Mouse (Mus musculus) left cerebral cortex, adult 18-20 months (tissue): ENCODE measurements around the gene Evc. TPM values are rescaled to one million over a fixed set of nuclear protein-coding genes. Genes with fewer than 3 reads are reported as not detected.

ENCODE experiments used
- DNase-seq, 2 experiments: peaks; one replicate each; pipeline ENCODE4 v3.0.0; 2021 to 2022; ENCODE audit warnings: low spot score in 2 of 2, mixed read lengths in 1 of 2
- long read RNA-seq, 2 experiments: library from polyadenylated mRNA; stranded (forward); transcript quantifications; one replicate each; pipeline ENCODE4 v2.0.0; 2021
- total RNA-seq, 2 experiments: library from RNA; stranded (reverse); gene quantifications; 2 replicates each; pipeline ENCODE4 v1.2.3; 2021

The Evc gene
- 10 to 100 TPM in 1 of 2 experiments, 1 to 10 TPM in 1; 9.5 to 10.7 TPM for total RNA-seq
- long read RNA-seq, experiment 1, partial matches to known transcripts, result 2 of 6 reads
- long read RNA-seq, experiment 1, other reads (novel, unspliced or antisense), result 4 of 6 reads
- long read RNA-seq, experiment 2, partial matches to known transcripts, result 2 of 6 reads
- long read RNA-seq, experiment 2, other reads (novel, unspliced or antisense), result 4 of 6 reads

DNA sequence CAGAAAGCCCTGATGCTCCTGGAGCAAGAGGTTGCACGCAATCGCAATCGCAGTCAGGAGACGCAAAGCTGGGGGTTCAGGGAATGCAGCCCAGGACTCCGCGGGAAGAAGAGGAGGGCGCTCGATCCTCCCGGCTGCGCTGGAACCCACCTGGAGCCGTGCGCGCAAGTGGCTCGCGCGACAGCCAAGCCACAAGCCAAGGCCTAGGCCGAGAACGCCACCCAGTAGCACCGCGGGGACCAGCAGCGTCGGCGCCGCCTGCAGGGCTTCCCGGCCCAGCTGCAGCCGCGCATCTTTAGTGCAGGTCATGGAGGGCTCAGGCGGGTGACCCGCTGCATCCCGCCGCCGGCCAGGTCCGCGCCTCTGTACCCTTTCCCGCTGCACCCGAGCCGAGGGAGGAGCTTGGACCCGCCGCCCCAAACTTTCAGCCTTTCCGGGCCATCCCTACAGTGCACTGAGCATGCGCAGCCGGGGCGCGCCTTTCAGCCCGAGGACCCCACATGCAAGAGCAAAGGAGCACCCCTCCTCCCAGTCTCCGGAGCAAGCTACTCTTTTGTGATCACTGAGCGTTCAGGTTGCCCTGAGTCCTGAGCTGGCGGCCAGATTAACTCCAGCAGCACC is at the start of gene Evc:
Gene Evc, minus strand, starts transcription at position 410 of the 621 bp plus-strand sequence.
- peak; percentile 35 to 37 for DNase-seq

DNA sequence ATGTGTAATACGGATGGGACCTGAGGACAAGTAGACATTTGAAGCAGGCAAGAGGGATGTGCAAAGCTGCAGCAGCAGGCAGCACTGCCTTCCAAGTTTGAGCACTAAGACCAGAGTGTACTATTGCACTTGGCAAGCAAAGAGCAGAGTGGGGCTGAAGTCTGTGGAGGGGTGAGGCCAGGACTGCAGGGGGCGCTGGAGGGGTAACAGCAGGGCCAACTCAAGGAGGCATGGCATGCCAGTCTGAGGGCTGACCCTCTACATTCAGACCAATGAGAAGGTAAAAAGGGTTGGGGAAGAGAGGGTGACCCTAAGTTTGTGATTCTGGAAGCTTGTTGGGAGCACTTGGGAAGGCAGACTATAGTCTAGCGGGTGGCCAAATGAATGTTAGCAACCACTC is 46.9 kb upstream of the Evc start:
- no peak for DNase-seq

- no peak for DNase-seq
These were observed 43.9 kb upstream of the Evc start for GRCm38 (mm10) chr5:37380641-37381040.

GRCm38 (mm10) chr5:37377376-37377775 is 40.7 kb upstream of the Evc start:
- DNase-seq, result no peak

DNA sequence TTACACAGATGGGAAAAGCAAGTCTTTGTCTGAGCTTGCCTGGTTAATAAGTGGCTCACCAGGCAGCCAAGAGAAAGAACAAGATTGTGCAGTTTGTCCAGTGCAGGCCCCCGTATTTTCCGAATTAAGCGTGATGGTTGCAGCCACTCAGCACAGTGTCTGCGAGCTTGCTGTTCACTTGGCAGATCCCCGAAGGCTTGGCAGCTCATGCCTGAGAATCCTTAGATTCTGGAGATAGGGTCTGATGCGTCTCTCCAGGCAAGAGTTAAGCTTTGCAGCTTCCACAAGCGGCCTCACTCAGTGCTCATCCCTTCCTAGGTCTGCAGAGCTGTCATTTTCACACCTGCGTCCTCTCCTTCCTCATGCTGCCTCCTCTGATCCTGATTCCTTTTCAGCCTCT is 32.1 kb upstream of the Evc start:
- DNase-seq, result no peak

- no peak for DNase-seq
These were observed 29.1 kb upstream of the Evc start for GRCm38 (mm10) chr5:37365751-37366150.

DNA sequence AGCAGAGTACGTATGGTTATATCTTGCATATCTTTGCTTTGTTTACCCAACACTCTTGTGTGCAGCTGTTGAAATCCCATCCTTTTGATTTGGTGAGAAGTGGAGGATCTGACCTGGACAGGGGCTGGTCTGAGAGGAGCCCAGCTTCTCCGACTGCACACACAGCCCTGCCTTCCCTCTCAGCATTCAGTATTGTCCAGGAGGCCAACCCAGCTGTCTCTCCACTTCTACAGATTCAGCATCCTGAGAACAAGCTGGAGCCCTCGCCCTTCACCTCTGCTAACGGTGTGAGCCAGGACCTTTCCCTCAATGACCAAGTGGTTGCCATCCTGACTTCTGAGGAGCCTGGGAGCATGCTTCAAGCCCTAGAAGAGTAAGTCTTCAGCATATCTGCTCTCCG is 26.6 kb upstream of the Evc start:
- DNase-seq, result no peak

GRCm38 (mm10) chr5:37362618-37363017 is 25.9 kb upstream of the Evc start:
- no peak for DNase-seq

GRCm38 (mm10) chr5:37356027-37356426 is 19.3 kb upstream of the Evc start:
- DNase-seq, result no peak

DNA sequence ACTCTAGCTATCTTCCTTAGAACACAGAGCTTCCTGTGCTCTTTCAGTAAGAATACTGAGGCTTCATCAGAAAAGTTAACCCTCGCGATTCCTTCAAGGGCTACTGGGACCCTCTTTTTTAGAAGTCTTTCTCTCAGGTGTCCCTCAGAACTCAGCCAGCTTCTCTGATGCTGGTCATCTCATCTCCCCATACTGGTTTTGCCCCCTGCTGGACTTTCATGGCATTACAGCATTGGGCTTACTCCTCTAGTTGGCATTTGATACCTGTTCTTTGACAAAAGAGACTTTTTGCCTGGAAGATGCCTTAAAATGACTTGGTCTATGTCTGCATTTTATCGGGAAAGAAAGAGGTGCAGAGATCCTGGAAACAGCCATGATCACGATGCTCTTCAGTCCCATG is 17.7 kb upstream of the Evc start:
- DNase-seq, result peak; percentile 61 to 83

DNA sequence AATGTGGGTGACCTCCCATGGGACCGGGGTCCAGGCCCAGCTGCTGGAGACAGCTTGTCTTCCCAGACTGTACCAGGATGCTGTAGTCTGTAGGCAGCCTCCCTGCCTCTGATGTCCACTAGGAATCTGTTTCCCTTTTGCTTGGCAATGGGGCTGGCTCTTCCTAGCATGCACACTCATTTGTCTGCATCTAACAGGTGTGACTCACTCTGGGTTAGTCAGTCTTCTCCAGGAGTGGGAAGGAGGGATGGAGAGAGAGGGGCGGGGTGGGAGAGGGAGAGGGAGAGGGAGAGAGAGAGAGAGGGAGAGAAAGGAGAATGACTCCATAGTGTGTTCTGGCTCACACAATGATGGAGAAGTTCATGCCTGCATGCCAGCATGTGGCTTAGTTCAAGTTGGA is 15.1 kb upstream of the Evc start:
- DNase-seq, result no peak

DNA sequence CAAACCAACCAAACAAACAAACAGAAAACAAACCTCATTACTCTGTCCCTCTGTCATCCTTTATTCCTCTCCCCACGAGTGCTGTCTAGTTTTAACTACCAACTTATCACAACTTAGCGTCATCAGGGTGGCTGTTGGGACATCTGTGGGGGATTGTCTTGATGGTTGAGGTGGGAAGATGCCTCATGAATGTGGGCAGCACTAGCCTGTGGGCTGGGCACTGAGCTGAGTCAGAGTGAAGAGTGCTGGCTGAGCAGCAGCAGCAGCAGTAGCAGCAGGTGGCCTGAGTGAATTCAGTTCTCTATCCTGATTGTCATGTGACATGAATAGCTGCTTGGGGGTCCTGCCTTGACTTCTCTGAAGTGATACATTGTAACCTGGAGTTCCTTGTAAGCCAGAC is 7.3 kb upstream of the Evc start:
- DNase-seq, result no peak

DNA sequence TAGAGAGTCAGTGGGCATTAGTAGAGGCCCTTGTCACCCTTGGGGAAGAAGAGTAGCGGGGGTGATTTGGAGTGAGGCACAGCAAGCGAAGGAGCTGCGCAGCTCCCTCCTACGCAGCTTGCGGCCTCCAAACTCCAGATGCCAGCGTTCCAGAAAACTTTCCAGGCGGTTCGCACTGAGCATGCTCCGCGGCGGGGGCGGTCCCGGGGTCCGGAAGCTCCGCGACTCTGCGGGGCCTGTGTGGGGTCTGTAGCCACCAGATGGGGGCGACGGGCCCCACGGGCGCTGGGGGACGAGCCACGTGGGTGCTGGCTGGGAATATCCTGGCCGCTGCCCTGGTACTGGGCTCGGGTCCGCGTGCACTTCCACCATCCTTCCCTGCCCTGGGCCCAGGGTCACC is 1.6 kb upstream of the Evc start, which contains the start of gene Evc2:
Gene Evc2, plus strand, starts transcription at position 212 of the 400 bp plus-strand sequence.
- peak; percentile 80 to 90 for DNase-seq

GRCm38 (mm10) chr5:37337696-37338095 is 1.0 kb upstream of the Evc start:
- no peak for DNase-seq

DNA sequence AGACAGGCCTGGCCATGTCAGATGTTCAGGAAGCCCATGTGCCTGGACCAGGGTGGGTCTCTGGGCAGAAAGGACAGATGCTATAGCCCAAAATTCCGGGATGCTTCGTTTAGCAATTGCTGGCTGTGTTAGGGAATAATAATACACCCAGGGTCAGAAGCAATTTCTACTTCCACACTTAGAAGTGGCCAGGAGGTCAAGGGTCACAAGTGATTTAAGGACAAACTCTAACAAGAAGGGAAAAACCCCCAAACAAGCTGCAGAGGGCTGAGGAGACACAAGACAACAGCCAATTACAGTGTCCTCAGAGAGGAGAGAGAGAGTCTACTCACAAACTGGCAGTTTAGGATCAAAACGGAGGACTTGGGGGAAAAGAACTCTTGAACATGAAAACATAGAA is 1.6 kb downstream of the Evc start:
- no peak for DNase-seq

DNA sequence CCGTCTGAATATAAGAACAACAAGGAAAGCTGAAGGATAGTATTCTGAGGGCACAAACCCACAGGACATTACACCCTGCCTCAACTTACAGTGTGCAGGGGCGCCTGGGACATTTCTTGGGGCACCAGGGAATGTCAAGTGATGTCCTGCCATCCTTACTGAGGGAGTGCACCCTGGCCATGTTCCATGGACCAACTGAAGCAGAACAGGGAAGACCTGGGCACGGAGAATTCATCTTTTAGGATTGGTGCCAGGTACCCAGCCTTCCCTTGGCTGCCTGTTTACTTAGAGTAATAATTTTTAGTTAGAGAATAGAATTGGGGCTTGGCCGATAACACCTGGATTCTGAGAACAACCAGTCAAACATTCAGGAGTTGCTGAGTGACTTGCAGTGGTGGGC is 4.6 kb downstream of the Evc start:
- DNase-seq, result no peak

- no peak for DNase-seq
These were observed 5.6 kb downstream of the Evc start for GRCm38 (mm10) chr5:37331133-37331505.

- DNase-seq, result no peak
These were observed 6.1 kb downstream of the Evc start for GRCm38 (mm10) chr5:37330449-37331132.

- DNase-seq, result no peak
These were observed 10.0 kb downstream of the Evc start for GRCm38 (mm10) chr5:37326675-37327074.

DNA sequence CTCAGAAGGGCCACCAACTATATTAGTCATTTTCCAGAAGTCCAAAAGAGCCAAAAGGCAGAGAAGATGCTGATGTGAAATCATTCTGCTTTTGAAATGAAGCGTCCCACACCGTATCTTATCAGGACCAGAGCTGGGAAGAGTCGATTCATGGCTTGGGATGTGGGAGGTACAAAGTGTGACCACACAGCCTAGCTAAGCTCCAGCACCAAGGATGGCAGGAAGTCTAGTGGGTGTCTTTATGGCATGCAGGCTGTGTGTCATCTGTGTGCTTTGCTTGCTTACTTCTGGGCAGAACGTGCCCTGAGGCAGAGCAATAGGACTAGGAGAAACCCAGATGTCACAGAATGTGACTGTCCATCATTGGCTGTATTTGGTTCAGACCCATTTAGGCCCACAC is 15.9 kb downstream of the Evc start:
- no peak for DNase-seq

- peak; percentile 32 to 45 for DNase-seq
These were observed 16.5 kb downstream of the Evc start for GRCm38 (mm10) chr5:37320174-37320573.

- no peak for DNase-seq
These were observed 18.0 kb downstream of the Evc start for GRCm38 (mm10) chr5:37318715-37319114.
